Mouse (Mus musculus): ENCODE measurements around the gene T. TPM values are rescaled to one million over a fixed set of nuclear protein-coding genes. Genes with fewer than 3 reads are reported as not detected.
A peak's percentile ranks its signal among the peaks of the same experiment; 100 is the strongest.
"Not testable (repeated sequence)": the region's sequence is repeated elsewhere in the genome, so short reads cannot be mapped to it uniquely, and the experiment has no call there.

T gene
- 0.61 and 0.70 TPM in 2 replicates for polyA plus RNA-seq (2015; fragmentation: Nextera tagmentation; extraction: Ambion mirVana)

GRCm38 (mm10) chr17:8433978-8434960, at the start of gene T:
TSS of gene T (plus strand) at chr17:8434423.
- Histone ChIP-seq H3K4me3 (replicated peaks; ENCODE audit: low read length) (peak within 1 kb of the TSS; percentile 5; the same call in 1 of the 2 replicates), H3K9me3 (ENCODE audit: control insufficient read depth, low read length) (no peaks in the 10 kb centered on the region), H3K27ac (ENCODE audit: low read length) (no peak within 1 kb of the TSS), H3K9ac (replicated peaks; ENCODE audit: low read depth, low read length) (no peak within 1 kb of the TSS), H3K4me1 (replicated peaks; ENCODE audit: control insufficient read depth, insufficient read depth, low read length) (peaks cover 15% of the 10 kb centered on the region), H3K27me3 (replicated peaks; ENCODE audit: control insufficient read depth, insufficient read depth, low read length) (peaks cover 95% of the 10 kb centered on the region), H3K36me3 (ENCODE audit: control insufficient read depth, insufficient read depth) (no peaks in the 10 kb centered on the region), H3K4me2 (ENCODE audit: low read length) (peak within 1 kb of the TSS; percentile 20)
- under 1% methylated on average over 64 of the region's 65 CpGs for WGBS
- no peak for ATAC-seq

GRCm38 (mm10) chr17:8385441-8385840, 48.8 kb upstream of the T start:
- Histone ChIP-seq H3K4me3 (replicated peaks; ENCODE audit: low read length) (no peak overlapping the region), H3K27ac (ENCODE audit: low read length) (no peak overlapping the region), H3K36me3 (ENCODE audit: control insufficient read depth, insufficient read depth) (no peaks in the 10 kb centered on the region), H3K4me1 (replicated peaks; ENCODE audit: control insufficient read depth, insufficient read depth, low read length) (peaks cover 14% of the 10 kb centered on the region), H3K27me3 (replicated peaks; ENCODE audit: control insufficient read depth, insufficient read depth, low read length) (peaks cover 11% of the 10 kb centered on the region), H3K9me3 (ENCODE audit: control insufficient read depth, low read length) (no peaks in the 10 kb centered on the region; the same call in 1 of the 2 replicates), H3K9ac (replicated peaks; ENCODE audit: low read depth, low read length) (no peak overlapping the region), H3K4me2 (ENCODE audit: low read length) (no peak overlapping the region)
- 92% methylated on average over 2 of the region's 2 CpGs for WGBS
- ATAC-seq = no peak

GRCm38 (mm10) chr17:8388463-8388862, 45.8 kb upstream of the T start:
- no peak overlapping the region for H3K27ac ChIP-seq (ENCODE audit: low read length)
- H3K4me3 ChIP-seq (replicated peaks; ENCODE audit: low read length) = peak overlapping the region; percentile 39
- no peaks in the 10 kb centered on the region for H3K9me3 ChIP-seq (ENCODE audit: control insufficient read depth, low read length)
- peaks cover 14% of the 10 kb centered on the region for H3K4me1 ChIP-seq (replicated peaks; ENCODE audit: control insufficient read depth, insufficient read depth, low read length)
- no peaks in the 10 kb centered on the region for H3K36me3 ChIP-seq (ENCODE audit: control insufficient read depth, insufficient read depth)
- peak overlapping the region; percentile 55 for H3K4me2 ChIP-seq (ENCODE audit: low read length)
- peak overlapping the region; percentile 38; the same call in 1 of the 2 replicates for H3K9ac ChIP-seq (replicated peaks; ENCODE audit: low read depth, low read length)
- ATAC-seq = peak; percentile 45; the same call in 1 of the 2 replicates
- peaks cover 11% of the 10 kb centered on the region for H3K27me3 ChIP-seq (replicated peaks; ENCODE audit: control insufficient read depth, insufficient read depth, low read length)
- WGBS = 2% methylated on average over 13 of the region's 13 CpGs

GRCm38 (mm10) chr17:8388990-8389789, 45.0 kb upstream of the T start:
- Histone ChIP-seq H3K36me3 (ENCODE audit: control insufficient read depth, insufficient read depth) (no peaks in the 10 kb centered on the region), H3K4me1 (replicated peaks; ENCODE audit: control insufficient read depth, insufficient read depth, low read length) (peaks cover 14% of the 10 kb centered on the region), H3K27ac (ENCODE audit: low read length) (no peak overlapping the region), H3K9me3 (ENCODE audit: control insufficient read depth, low read length) (no peaks in the 10 kb centered on the region), H3K4me2 (ENCODE audit: low read length) (peak overlapping the region; percentile 55), H3K9ac (replicated peaks; ENCODE audit: low read depth, low read length) (peak overlapping the region; percentile 38), H3K27me3 (replicated peaks; ENCODE audit: control insufficient read depth, insufficient read depth, low read length) (peaks cover 11% of the 10 kb centered on the region), H3K4me3 (replicated peaks; ENCODE audit: low read length) (peak overlapping the region; percentile 39)
- peak; percentile 62 for ATAC-seq
- WGBS = under 1% methylated on average over 28 of the region's 28 CpGs

GRCm38 (mm10) chr17:8389790-8390095, 44.5 kb upstream of the T start:
- Histone ChIP-seq H3K4me1 (replicated peaks; ENCODE audit: control insufficient read depth, insufficient read depth, low read length) (peaks cover 14% of the 10 kb centered on the region), H3K27ac (ENCODE audit: low read length) (no peak overlapping the region), H3K4me3 (replicated peaks; ENCODE audit: low read length) (peak overlapping the region; percentile 39), H3K4me2 (ENCODE audit: low read length) (peak overlapping the region; percentile 55), H3K27me3 (replicated peaks; ENCODE audit: control insufficient read depth, insufficient read depth, low read length) (peaks cover 11% of the 10 kb centered on the region), H3K9me3 (ENCODE audit: control insufficient read depth, low read length) (no peaks in the 10 kb centered on the region), H3K36me3 (ENCODE audit: control insufficient read depth, insufficient read depth) (no peaks in the 10 kb centered on the region), H3K9ac (replicated peaks; ENCODE audit: low read depth, low read length) (0 out of 2 replicates have a peak overlapping the region, but pooled peaks have one; percentile 4)
- ATAC-seq = no peak
- WGBS = 6% methylated on average over 10 of the region's 10 CpGs

- WGBS = 56% methylated on average over 4 of the region's 4 CpGs
- H3K9me3 ChIP-seq (ENCODE audit: control insufficient read depth, low read length) = no peaks in the 10 kb centered on the region
- ATAC-seq = no peak
- no peak overlapping the region for H3K27ac ChIP-seq (ENCODE audit: low read length)
- H3K27me3 ChIP-seq (replicated peaks; ENCODE audit: control insufficient read depth, insufficient read depth, low read length) = peaks cover 11% of the 10 kb centered on the region
- H3K9ac ChIP-seq (replicated peaks; ENCODE audit: low read depth, low read length) = no peak overlapping the region
- H3K4me1 ChIP-seq (replicated peaks; ENCODE audit: control insufficient read depth, insufficient read depth, low read length) = peaks cover 14% of the 10 kb centered on the region
- no peaks in the 10 kb centered on the region for H3K36me3 ChIP-seq (ENCODE audit: control insufficient read depth, insufficient read depth)
- no peak overlapping the region for H3K4me3 ChIP-seq (replicated peaks; ENCODE audit: low read length)
- no peak overlapping the region for H3K4me2 ChIP-seq (ENCODE audit: low read length)
Measured at GRCm38 (mm10) chr17:8390487-8390886, 43.7 kb upstream of the T start.

- 71% methylated on average over 4 of the region's 4 CpGs for WGBS
- no peaks in the 10 kb centered on the region for H3K36me3 ChIP-seq (ENCODE audit: control insufficient read depth, insufficient read depth)
- no peak overlapping the region for H3K27ac ChIP-seq (ENCODE audit: low read length)
- ATAC-seq = no peak
- H3K4me1 ChIP-seq (replicated peaks; ENCODE audit: control insufficient read depth, insufficient read depth, low read length) = no peaks in the 10 kb centered on the region
- H3K9me3 ChIP-seq (ENCODE audit: control insufficient read depth, low read length) = no peaks in the 10 kb centered on the region
- H3K4me3 ChIP-seq (replicated peaks; ENCODE audit: low read length) = no peak overlapping the region
- no peak overlapping the region for H3K4me2 ChIP-seq (ENCODE audit: low read length)
- H3K27me3 ChIP-seq (replicated peaks; ENCODE audit: control insufficient read depth, insufficient read depth, low read length) = no peaks in the 10 kb centered on the region
- H3K9ac ChIP-seq (replicated peaks; ENCODE audit: low read depth, low read length) = no peak overlapping the region
Measured at GRCm38 (mm10) chr17:8396371-8396770, 37.9 kb upstream of the T start.

- H3K9ac ChIP-seq (replicated peaks; ENCODE audit: low read depth, low read length) = no peak overlapping the region
- no peak overlapping the region for H3K4me2 ChIP-seq (ENCODE audit: low read length)
- H3K4me3 ChIP-seq (replicated peaks; ENCODE audit: low read length) = no peak overlapping the region
- 62% methylated on average over 2 of the region's 2 CpGs for WGBS
- ATAC-seq = no peak
- no peaks in the 10 kb centered on the region for H3K4me1 ChIP-seq (replicated peaks; ENCODE audit: control insufficient read depth, insufficient read depth, low read length)
- H3K27ac ChIP-seq (ENCODE audit: low read length) = no peak overlapping the region
- H3K9me3 ChIP-seq (ENCODE audit: control insufficient read depth, low read length) = no peaks in the 10 kb centered on the region
- H3K27me3 ChIP-seq (replicated peaks; ENCODE audit: control insufficient read depth, insufficient read depth, low read length) = no peaks in the 10 kb centered on the region
- no peaks in the 10 kb centered on the region for H3K36me3 ChIP-seq (ENCODE audit: control insufficient read depth, insufficient read depth)
Measured at GRCm38 (mm10) chr17:8397946-8398345, 36.3 kb upstream of the T start.

GRCm38 (mm10) chr17:8403932-8404331, 30.3 kb upstream of the T start:
- not testable (repeated sequence) for H3K4me1 ChIP-seq (replicated peaks; ENCODE audit: control insufficient read depth, insufficient read depth, low read length); H3K4me3 ChIP-seq (replicated peaks; ENCODE audit: low read length); H3K27ac ChIP-seq (ENCODE audit: low read length); H3K9ac ChIP-seq (replicated peaks; ENCODE audit: low read depth, low read length); H3K36me3 ChIP-seq (ENCODE audit: control insufficient read depth, insufficient read depth); H3K4me2 ChIP-seq (ENCODE audit: low read length); ATAC-seq; H3K9me3 ChIP-seq (ENCODE audit: control insufficient read depth, low read length); H3K27me3 ChIP-seq (replicated peaks; ENCODE audit: control insufficient read depth, insufficient read depth, low read length)
- WGBS = 60% methylated on average over 8 of the region's 8 CpGs
